Mouse (Mus musculus) liver, embryonic 15.5 days (tissue): ENCODE results near the gene Epha3. TPM values are rescaled to one million over a fixed set of nuclear protein-coding genes. Genes with fewer than 3 reads are reported as not detected.

Source experiments
- ATAC-seq: fragments of 200-750 bp; cut with Nextera tagmentation; 2 replicates; pipeline ENCODE4 v1.8.0; 2017; ENCODE audit warnings: moderate number of reproducible peaks, mild to moderate bottlenecking, moderate library complexity; ENCODE audit not compliant: insufficient read depth
- H3K27ac ChIP-seq: fragments of 300-500 bp; sonication (generic); replicated peaks from 2 replicates; pipeline ENCODE4 v1.5.1; 2015; ENCODE audit warnings: mild to moderate bottlenecking, inconsistent platforms
- H3K27me3 ChIP-seq: fragments of 300-500 bp; sonication (generic); 2 replicates; pipeline ENCODE4 v1.6.1; 2015; ENCODE audit warnings: mild to moderate bottlenecking, inconsistent platforms
- H3K36me3 ChIP-seq: fragments of 300-500 bp; sonication (generic); replicated peaks from 2 replicates; pipeline ENCODE4 v1.6.1; 2015; ENCODE audit warnings: moderate library complexity, mild to moderate bottlenecking, inconsistent platforms
- H3K4me1 ChIP-seq: fragments of 300-500 bp; sonication (generic); replicated peaks from 2 replicates; pipeline ENCODE4 v1.6.1; 2015; ENCODE audit warnings: inconsistent platforms
- H3K4me2 ChIP-seq: fragments of 300-500 bp; sonication (generic); 2 replicates; pipeline ENCODE4 v1.6.1; 2015; ENCODE audit warnings: moderate library complexity, mild to moderate bottlenecking, inconsistent platforms
- H3K4me3 ChIP-seq: fragments of 300-500 bp; sonication (generic); replicated peaks from 2 replicates; pipeline ENCODE4 v1.5.1; 2015; ENCODE audit warnings: mild to moderate bottlenecking, inconsistent platforms
- H3K9ac ChIP-seq: fragments of 300-500 bp; sonication (generic); 2 replicates; pipeline ENCODE4 v1.6.1; 2015; ENCODE audit warnings: moderate library complexity, mild to moderate bottlenecking, inconsistent platforms
- H3K9me3 ChIP-seq: fragments of 300-500 bp; sonication (generic); replicated peaks from 2 replicates; pipeline ENCODE4 v1.6.1; 2016; ENCODE audit warnings: inconsistent platforms
- WGBS: fragments of 180-500 bp; shearing (Covaris S2); methylation state at CpG from one replicate; pipeline ENCODE4 v1.1.7; 2015; ENCODE audit warnings: mixed read lengths; ENCODE audit not compliant: insufficient replicate concordance; 5-methylcytosine and 5-hydroxymethylcytosine counted together
- polyA plus RNA-seq: library from polyadenylated mRNA; unstranded; fragments of >200 nt; fragmentation: Nextera tagmentation; extraction: Ambion mirVana; gene quantifications from 2 replicates; pipeline ENCODE4 v1.2.1, GENCODE M21; 2015

Gene Epha3
- polyA plus RNA-seq, 1 experiment from 2014 or later = 0.68 TPM

DNA sequence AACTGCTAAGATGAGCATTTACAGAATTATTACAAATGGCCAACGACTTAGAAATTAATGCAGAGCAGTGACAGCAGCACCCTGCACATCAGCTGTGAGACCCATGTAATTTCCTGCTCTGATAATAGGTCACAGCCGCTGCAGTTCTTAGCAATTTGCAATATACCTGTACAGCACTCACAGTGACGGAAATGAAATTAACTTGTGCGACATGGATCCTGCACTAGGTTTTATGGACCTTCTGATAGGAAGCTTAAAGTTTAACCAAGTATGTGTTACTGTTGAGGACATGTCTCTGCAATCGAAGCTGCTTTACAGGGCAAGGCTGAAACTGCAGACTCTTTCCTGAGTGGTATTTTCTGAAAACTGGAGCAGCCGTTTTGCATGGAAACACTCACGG is 80.4 kb downstream of the Epha3 start:
- no peak overlapping the region for H3K4me2 ChIP-seq
- 66% methylated on average over 7 of the region's 7 CpGs for WGBS

DNA sequence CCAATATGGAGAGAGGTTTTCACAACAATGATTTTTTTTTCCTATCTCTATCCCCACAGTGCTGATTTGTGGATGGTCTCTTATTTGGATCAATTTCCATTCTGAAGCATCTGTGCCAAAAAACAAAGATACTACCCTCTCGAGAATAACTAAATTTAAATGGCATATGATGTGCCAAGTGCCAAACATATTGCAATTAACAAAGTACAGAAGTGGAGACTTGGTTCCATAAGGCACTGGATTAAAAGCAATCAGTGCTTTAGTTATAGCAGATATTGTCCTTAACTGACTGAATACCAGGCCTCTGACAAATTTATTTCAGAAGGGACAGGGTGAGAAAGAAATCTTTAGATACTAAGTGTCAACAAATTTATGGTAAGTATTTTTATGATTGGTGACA is 81.9 kb downstream of the Epha3 start:
- 36% methylated on average over 1 of the region's 1 CpGs for WGBS

More for the DNA sequence above, 80.4 kb downstream of the Epha3 start:
- no peak overlapping the region for H3K27ac ChIP-seq
- H3K9me3 ChIP-seq = no peaks in the 10 kb centered on the region
- no peak overlapping the region for H3K9ac ChIP-seq
- H3K4me3 ChIP-seq = no peak overlapping the region
- no peaks in the 10 kb centered on the region for H3K4me1 ChIP-seq
- no peak for ATAC-seq
- H3K27me3 ChIP-seq = no peaks in the 10 kb centered on the region
- H3K36me3 ChIP-seq = no peaks in the 10 kb centered on the region

DNA sequence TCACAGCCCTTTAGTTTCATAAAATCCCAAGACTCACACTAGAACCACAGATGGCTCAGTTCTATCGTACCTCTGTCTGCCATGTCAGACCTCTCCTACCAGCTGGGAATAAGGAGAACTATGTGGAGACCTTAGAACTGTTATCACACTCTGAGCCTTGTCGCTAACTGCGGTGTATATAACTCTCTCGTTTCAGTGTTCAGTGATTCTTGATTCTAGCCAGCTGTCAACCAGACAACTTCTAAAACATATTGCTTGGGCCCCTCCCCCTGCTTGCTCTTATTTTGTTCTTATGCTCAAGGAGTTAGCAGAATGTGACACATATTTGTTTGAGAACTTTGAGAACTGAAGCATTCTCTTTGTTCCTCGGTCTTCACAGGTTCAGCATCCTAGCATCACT is 83.8 kb downstream of the Epha3 start:
- no peak overlapping the region for H3K4me2 ChIP-seq
- WGBS = 72% methylated on average over 5 of the region's 5 CpGs

More for the DNA sequence above, 81.9 kb downstream of the Epha3 start:
- no peak for ATAC-seq
- Histone ChIP-seq H3K4me2 (no peak overlapping the region), H3K36me3 (no peaks in the 10 kb centered on the region), H3K9ac (no peak overlapping the region), H3K4me3 (no peak overlapping the region), H3K9me3 (no peaks in the 10 kb centered on the region), H3K4me1 (no peaks in the 10 kb centered on the region), H3K27ac (no peak overlapping the region), H3K27me3 (no peaks in the 10 kb centered on the region)

DNA sequence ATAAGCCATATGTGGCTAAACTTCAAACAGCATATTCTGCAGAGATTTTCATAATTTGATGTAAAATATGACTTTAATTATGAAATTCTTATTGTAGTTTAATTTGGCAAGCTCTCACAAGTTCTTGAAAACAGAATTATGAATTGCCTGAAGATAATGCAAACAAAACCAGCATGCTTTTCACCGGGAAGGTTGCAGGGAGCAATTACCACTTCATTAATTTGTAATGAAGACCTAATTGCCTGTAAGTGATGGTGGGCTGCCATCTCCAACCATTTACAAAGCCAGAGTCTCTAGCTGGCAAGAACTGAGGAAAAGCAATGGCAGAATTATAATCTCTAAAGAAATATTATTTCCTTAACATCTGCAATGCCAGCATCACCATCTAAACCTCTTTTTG is 86.2 kb downstream of the Epha3 start:
- no peaks in the 10 kb centered on the region for H3K36me3 ChIP-seq
- H3K4me1 ChIP-seq = no peaks in the 10 kb centered on the region
- no peak overlapping the region for H3K4me3 ChIP-seq
- no peaks in the 10 kb centered on the region for H3K27me3 ChIP-seq
- ATAC-seq = no peak
- no peaks in the 10 kb centered on the region for H3K9me3 ChIP-seq
- H3K9ac ChIP-seq = no peak overlapping the region
- no peak overlapping the region for H3K27ac ChIP-seq
- H3K4me2 ChIP-seq = no peak overlapping the region
- 54% methylated on average over 1 of the region's 1 CpGs for WGBS

More for the DNA sequence above, 83.8 kb downstream of the Epha3 start:
- H3K36me3 ChIP-seq = no peaks in the 10 kb centered on the region
- no peak overlapping the region for H3K27ac ChIP-seq
- H3K4me3 ChIP-seq = no peak overlapping the region
- no peaks in the 10 kb centered on the region for H3K4me1 ChIP-seq
- ATAC-seq = no peak
- H3K9me3 ChIP-seq = no peaks in the 10 kb centered on the region
- H3K9ac ChIP-seq = no peak overlapping the region
- H3K27me3 ChIP-seq = no peaks in the 10 kb centered on the region

DNA sequence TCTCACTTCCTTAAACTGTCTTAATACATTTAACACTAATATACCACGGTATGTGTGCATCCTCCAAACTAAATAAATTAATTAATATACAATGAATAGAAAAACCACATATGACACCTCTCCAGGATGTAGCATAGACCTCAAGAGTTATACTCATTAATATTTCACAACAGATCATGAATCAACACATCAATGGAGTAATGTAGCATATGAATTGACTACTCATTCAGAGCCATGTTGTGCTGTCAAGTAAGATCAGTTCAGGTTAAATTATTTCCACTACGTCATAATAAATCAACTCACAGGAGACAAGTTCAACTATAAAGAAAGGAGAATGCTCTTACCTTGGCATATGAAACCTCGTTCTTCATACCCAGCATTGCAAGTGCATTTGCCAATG is 91.4 kb downstream of the Epha3 start:
- H3K9me3 ChIP-seq = no peaks in the 10 kb centered on the region
- H3K36me3 ChIP-seq = no peaks in the 10 kb centered on the region
- no peaks in the 10 kb centered on the region for H3K4me1 ChIP-seq
- 59% methylated on average over 3 of the region's 3 CpGs for WGBS
- no peak overlapping the region for H3K4me3 ChIP-seq
- no peak for ATAC-seq
- no peak overlapping the region for H3K4me2 ChIP-seq
- H3K27ac ChIP-seq = no peak overlapping the region
- no peak overlapping the region for H3K9ac ChIP-seq
- H3K27me3 ChIP-seq = no peaks in the 10 kb centered on the region

DNA sequence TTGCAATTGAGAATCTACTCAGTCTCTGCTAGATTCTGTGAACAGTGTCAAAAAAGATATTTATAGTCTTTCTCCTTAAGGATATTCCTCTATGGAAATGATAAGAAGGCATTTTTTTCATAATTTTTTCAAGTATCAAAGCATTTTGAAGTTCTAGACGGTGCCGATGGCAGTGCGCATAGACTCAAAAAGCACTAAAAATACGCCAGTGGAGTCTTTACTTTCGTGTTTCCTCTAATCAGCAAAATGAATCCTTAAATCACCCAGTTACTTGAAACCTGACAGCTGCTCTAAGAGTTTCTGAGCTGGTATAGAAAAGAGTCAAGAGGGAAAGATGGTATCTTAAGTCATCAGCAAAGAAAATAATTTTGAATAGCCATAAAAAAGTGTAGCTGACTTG is 96.4 kb downstream of the Epha3 start:
- 60% methylated on average over 5 of the region's 5 CpGs for WGBS
- H3K9ac ChIP-seq = no peak overlapping the region
- no peaks in the 10 kb centered on the region for H3K4me1 ChIP-seq
- no peak overlapping the region for H3K27ac ChIP-seq
- no peak for ATAC-seq
- H3K36me3 ChIP-seq = no peaks in the 10 kb centered on the region
- no peaks in the 10 kb centered on the region for H3K27me3 ChIP-seq
- no peak overlapping the region for H3K4me3 ChIP-seq
- H3K9me3 ChIP-seq = no peaks in the 10 kb centered on the region
- H3K4me2 ChIP-seq = no peak overlapping the region

DNA sequence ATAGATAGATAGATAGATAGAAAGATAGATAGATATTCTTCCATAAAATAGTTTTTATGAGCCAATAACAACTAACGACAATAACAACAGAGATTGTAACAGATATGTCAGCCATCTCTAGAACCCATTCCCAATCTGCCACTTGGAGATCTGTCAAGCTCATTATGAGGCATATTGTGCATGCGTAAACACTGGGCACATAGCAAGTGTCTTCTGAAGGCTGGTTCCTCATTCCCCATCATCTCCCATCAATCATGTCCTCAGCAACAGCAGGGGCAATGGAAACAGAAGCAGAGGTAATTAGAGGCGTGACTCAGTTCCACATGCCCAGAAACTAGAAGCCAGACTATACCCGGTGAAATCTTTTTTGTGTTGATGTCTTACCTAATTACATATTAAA is 102.8 kb downstream of the Epha3 start:
- Histone ChIP-seq H3K27me3 (no peaks in the 10 kb centered on the region), H3K4me1 (no peaks in the 10 kb centered on the region), H3K9ac (no peak overlapping the region), H3K36me3 (no peaks in the 10 kb centered on the region), H3K4me3 (no peak overlapping the region), H3K9me3 (no peaks in the 10 kb centered on the region), H3K4me2 (no peak overlapping the region), H3K27ac (no peak overlapping the region)
- 64% methylated on average over 4 of the region's 4 CpGs for WGBS
- ATAC-seq = no peak

DNA sequence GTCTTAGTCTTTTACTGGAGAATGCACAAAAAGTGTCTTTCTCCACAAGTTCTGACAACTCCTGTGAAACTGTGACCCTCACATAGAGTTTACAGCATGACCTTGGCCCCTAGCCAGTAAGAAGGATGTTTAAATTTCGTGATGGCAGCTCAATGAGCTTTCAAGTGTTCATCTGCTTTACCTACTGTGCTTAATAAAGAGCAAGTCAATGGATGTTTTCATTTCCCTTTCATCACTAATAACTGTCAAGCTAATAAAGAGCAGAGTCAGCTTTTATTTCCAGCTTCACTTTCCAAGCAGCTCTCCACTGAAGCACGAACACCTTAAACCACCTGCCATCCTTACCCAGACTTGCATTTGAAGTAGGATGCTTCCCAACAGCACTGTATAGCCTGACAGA is 103.9 kb downstream of the Epha3 start:
- ATAC-seq = no peak
- H3K4me1 ChIP-seq = no peaks in the 10 kb centered on the region
- H3K9ac ChIP-seq = no peak overlapping the region
- H3K36me3 ChIP-seq = no peaks in the 10 kb centered on the region
- 27% methylated on average over 2 of the region's 2 CpGs for WGBS
- no peak overlapping the region for H3K4me3 ChIP-seq
- no peak overlapping the region for H3K4me2 ChIP-seq
- H3K27me3 ChIP-seq = no peaks in the 10 kb centered on the region
- no peaks in the 10 kb centered on the region for H3K9me3 ChIP-seq
- H3K27ac ChIP-seq = no peak overlapping the region

DNA sequence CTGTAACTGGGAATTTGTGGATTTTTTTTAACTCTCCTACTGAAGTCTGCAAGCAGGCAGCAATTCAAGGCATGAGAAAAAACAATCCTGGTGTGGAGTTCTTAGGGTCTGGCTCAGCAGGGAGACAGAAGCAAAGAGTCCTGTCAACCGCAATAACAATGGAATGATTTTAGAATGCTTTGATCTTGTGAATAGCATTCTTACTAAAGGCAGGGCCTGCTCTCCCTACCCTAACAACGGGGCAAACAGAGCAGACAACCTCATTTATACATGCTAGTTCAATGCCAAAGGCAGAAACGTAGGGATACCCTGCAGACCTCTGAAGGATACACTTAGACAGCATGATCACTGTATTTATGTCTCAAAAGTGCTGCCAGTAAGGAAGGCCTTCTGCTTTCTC is 110.9 kb downstream of the Epha3 start:
- no peak for ATAC-seq
- Histone ChIP-seq H3K4me3 (no peak overlapping the region), H3K9me3 (no peaks in the 10 kb centered on the region), H3K4me2 (no peak overlapping the region), H3K9ac (no peak overlapping the region), H3K27ac (no peak overlapping the region), H3K4me1 (no peaks in the 10 kb centered on the region), H3K27me3 (no peaks in the 10 kb centered on the region), H3K36me3 (no peaks in the 10 kb centered on the region)
- WGBS = 17% methylated on average over 3 of the region's 3 CpGs

DNA sequence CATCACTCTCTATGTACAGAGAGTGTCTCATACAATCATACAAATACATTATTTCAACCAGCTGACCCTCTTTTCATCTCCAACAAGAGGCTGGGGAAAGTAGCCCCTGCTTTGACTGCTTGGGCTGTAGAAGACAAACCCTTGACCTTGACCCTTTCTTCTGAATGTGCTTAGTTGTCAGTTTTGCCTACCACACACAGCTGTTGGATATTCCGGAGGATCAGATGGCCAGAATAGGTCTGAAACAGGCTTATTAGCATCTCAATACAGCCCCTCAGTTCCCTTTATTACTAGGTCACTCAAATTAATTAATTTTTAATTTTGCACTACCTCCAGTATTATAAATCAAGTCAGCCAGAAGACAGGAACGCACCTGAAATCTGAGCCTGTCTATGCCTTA is 116.2 kb downstream of the Epha3 start:
- no peak for ATAC-seq
- Histone ChIP-seq H3K4me2 (no peak overlapping the region), H3K27me3 (no peaks in the 10 kb centered on the region), H3K36me3 (no peaks in the 10 kb centered on the region), H3K4me1 (no peaks in the 10 kb centered on the region), H3K4me3 (no peak overlapping the region), H3K9me3 (no peaks in the 10 kb centered on the region), H3K9ac (no peak overlapping the region), H3K27ac (no peak overlapping the region)
- WGBS = 46% methylated on average over 2 of the region's 2 CpGs

DNA sequence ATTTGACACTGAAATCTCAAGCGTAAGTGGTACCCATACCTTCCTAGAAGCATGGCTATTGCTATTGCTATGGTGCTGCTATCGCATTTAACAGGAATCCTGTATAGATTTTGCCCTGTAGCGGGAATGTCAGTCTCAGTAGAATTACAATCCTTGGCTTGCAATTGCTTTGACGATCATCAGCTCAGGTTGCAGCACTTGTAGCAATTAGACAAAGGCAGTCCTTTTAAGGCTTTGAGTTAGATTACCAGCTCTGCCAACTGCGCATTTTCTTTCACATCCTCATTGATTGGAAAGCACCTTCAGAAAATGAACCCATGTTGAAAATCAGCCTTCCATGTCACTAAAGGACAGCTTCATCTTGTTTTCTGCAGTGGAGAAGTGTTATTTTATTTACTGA is 118.5 kb downstream of the Epha3 start:
- WGBS = 61% methylated on average over 5 of the region's 5 CpGs
- H3K27ac ChIP-seq = no peak overlapping the region
- H3K4me2 ChIP-seq = no peak overlapping the region
- no peaks in the 10 kb centered on the region for H3K36me3 ChIP-seq
- no peaks in the 10 kb centered on the region for H3K27me3 ChIP-seq
- no peak for ATAC-seq
- H3K4me1 ChIP-seq = no peaks in the 10 kb centered on the region
- H3K9me3 ChIP-seq = no peaks in the 10 kb centered on the region
- H3K4me3 ChIP-seq = no peak overlapping the region
- H3K9ac ChIP-seq = no peak overlapping the region

DNA sequence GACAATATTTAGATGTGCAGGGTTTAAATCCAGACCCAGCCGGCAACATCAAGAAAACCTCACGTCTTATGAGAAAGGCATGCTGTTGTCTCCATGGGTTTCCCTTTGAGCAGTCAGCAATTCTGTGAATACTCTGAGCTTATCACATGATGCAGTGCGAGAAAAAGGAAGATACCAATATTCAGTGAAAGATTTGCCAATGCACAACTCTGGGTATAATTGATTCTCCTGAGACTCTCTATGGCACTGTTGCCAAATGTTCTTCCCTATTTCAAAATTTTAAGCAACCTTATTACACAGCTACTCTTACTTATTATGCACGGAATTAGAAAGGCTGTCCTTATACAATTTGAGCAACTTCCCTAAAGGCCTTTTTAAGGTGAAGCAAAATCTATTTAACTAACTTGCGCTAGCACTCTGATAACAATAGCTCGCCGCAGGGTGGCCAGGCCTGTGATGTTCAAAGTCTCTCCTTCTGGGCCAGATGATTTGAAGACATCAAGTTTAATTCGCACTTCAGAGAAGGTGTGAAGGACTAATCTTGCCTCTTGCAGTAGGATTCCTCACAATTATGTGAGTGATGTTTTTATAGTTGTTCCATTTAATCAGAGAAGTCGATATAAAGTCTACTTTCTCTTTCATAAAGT is 120.6 kb downstream of the Epha3 start:
- WGBS = 57% methylated on average over 9 of the region's 9 CpGs
- no peaks in the 10 kb centered on the region for H3K27me3 ChIP-seq
- no peak overlapping the region for H3K4me3 ChIP-seq

More for the DNA sequence above, 120.6 kb downstream of the Epha3 start:
- Histone ChIP-seq H3K4me1 (no peaks in the 10 kb centered on the region), H3K9ac (no peak overlapping the region), H3K36me3 (no peaks in the 10 kb centered on the region), H3K9me3 (no peaks in the 10 kb centered on the region), H3K27ac (no peak overlapping the region), H3K4me2 (no peak overlapping the region)
- ATAC-seq = no peak
